Mouse (Mus musculus): ENCODE data around the gene Lrrc73. TPM values are rescaled to one million over a fixed set of nuclear protein-coding genes. Genes with fewer than 3 reads are reported as not detected.
A peak's percentile ranks its signal among the peaks of the same experiment; 100 is the strongest.

Gene Lrrc73
- polyA plus RNA-seq, 1 experiment from 2014 or later, result 0.53 TPM

- Histone ChIP-seq H3K36me3 (ENCODE audit: control insufficient read depth, insufficient read depth, low read length) (peaks cover 72% of the 10 kb centered on the region), H3K9ac (ENCODE audit: low read length) (peak overlapping the region; percentile 98), H3K4me1 (ENCODE audit: control insufficient read depth in 2 of 2, insufficient read depth in 2 of 2, low read length in 2 of 2) (peaks cover 14 to 22% of the 10 kb centered on the region in 2 experiments), H3K9me3 (ENCODE audit: control insufficient read depth, low read length) (no peaks in the 10 kb centered on the region), H3K4me3 (ENCODE audit: control insufficient read depth in 1 of 2, insufficient read depth in 1 of 2, low read depth in 1 of 2, low read length in 2 of 2) (peak overlapping the region; percentile 81 to 90), H3K4me2 (ENCODE audit: low read length) (peak overlapping the region; percentile 77), H3K27ac (replicated peaks in 1 of 2; ENCODE audit: control insufficient read depth in 1 of 2, insufficient read depth in 1 of 2, low read depth in 2 of 2, low read length in 2 of 2) (peak overlapping the region; percentile 37 to 68), H3K27me3 (ENCODE audit: control insufficient read depth, insufficient read depth, low read length) (no peaks in the 10 kb centered on the region)
- under 1% methylated on average over 37 of the region's 37 CpGs for WGBS
- peak; percentile 20 for ATAC-seq (ENCODE audit: insufficient number of reproducible peaks, insufficient read depth, low FRiP score, low read depth)
Observed at GRCm38 (mm10) chr17:46248189-46248522, 5.2 kb upstream of the Lrrc73 start.

GRCm38 (mm10) chr17:46251174-46251573 is 2.2 kb upstream of the Lrrc73 start:
- Histone ChIP-seq H3K4me1 (ENCODE audit: control insufficient read depth in 2 of 2, insufficient read depth in 2 of 2, low read length in 2 of 2) (peaks cover 19 to 33% of the 10 kb centered on the region in 2 experiments), H3K4me3 (ENCODE audit: control insufficient read depth in 1 of 2, insufficient read depth in 1 of 2, low read depth in 1 of 2, low read length in 2 of 2) (no peak overlapping the region), H3K36me3 (ENCODE audit: control insufficient read depth, insufficient read depth, low read length) (peaks cover 42% of the 10 kb centered on the region), H3K4me2 (ENCODE audit: low read length) (no peak overlapping the region), H3K9me3 (ENCODE audit: control insufficient read depth, low read length) (no peaks in the 10 kb centered on the region), H3K27me3 (ENCODE audit: control insufficient read depth, insufficient read depth, low read length) (peaks cover 16% of the 10 kb centered on the region), H3K27ac (replicated peaks in 1 of 2; ENCODE audit: control insufficient read depth in 1 of 2, insufficient read depth in 1 of 2, low read depth in 2 of 2, low read length in 2 of 2) (no peak overlapping the region), H3K9ac (ENCODE audit: low read length) (no peak overlapping the region)
- 77% methylated on average over 7 of the region's 7 CpGs for WGBS
- no peak for ATAC-seq (ENCODE audit: insufficient number of reproducible peaks, insufficient read depth, low FRiP score, low read depth)

GRCm38 (mm10) chr17:46252571-46253451 is 520 bp upstream of the Lrrc73 start:
- no peak overlapping the region for H3K27ac ChIP-seq (replicated peaks in 1 of 2; ENCODE audit: control insufficient read depth in 1 of 2, insufficient read depth in 1 of 2, low read depth in 2 of 2, low read length in 2 of 2)
- peaks cover 16% of the 10 kb centered on the region for H3K27me3 ChIP-seq (ENCODE audit: control insufficient read depth, insufficient read depth, low read length)
- ATAC-seq (ENCODE audit: insufficient number of reproducible peaks, insufficient read depth, low FRiP score, low read depth), result no peak
- peaks cover 13 to 24% of the 10 kb centered on the region in 2 experiments for H3K4me1 ChIP-seq (ENCODE audit: control insufficient read depth in 2 of 2, insufficient read depth in 2 of 2, low read length in 2 of 2)
- no peak overlapping the region for H3K4me3 ChIP-seq (ENCODE audit: control insufficient read depth in 1 of 2, insufficient read depth in 1 of 2, low read depth in 1 of 2, low read length in 2 of 2)
- 55% methylated on average over 14 of the region's 14 CpGs for WGBS
- H3K36me3 ChIP-seq (ENCODE audit: control insufficient read depth, insufficient read depth, low read length), result peaks cover 43% of the 10 kb centered on the region
- H3K9me3 ChIP-seq (ENCODE audit: control insufficient read depth, low read length), result no peaks in the 10 kb centered on the region
- peak overlapping the region; percentile 65 for H3K9ac ChIP-seq (ENCODE audit: low read length)
- peak overlapping the region; percentile 100 for H3K4me2 ChIP-seq (ENCODE audit: low read length)

- ATAC-seq (ENCODE audit: insufficient number of reproducible peaks, insufficient read depth, low FRiP score, low read depth), result 0 out of 2 replicates have a peak, but pooled peaks have one; percentile 15
- peak overlapping the region; percentile 100 for H3K4me2 ChIP-seq (ENCODE audit: low read length)
- H3K9me3 ChIP-seq (ENCODE audit: control insufficient read depth, low read length), result no peaks in the 10 kb centered on the region
Observed at GRCm38 (mm10) chr17:46254106-46254505, 775 bp downstream of the Lrrc73 start.

GRCm38 (mm10) chr17:46255147-46255546 is 1.8 kb downstream of the Lrrc73 start:
- Histone ChIP-seq H3K4me3 (ENCODE audit: control insufficient read depth in 1 of 2, insufficient read depth in 1 of 2, low read depth in 1 of 2, low read length in 2 of 2) (no peak overlapping the region), H3K27me3 (ENCODE audit: control insufficient read depth, insufficient read depth, low read length) (peaks cover 16% of the 10 kb centered on the region), H3K4me1 (ENCODE audit: control insufficient read depth in 2 of 2, insufficient read depth in 2 of 2, low read length in 2 of 2) (peaks cover 5 to 15% of the 10 kb centered on the region in 2 experiments; a peak in 3 of 4 replicates), H3K9ac (ENCODE audit: low read length) (no peak overlapping the region), H3K4me2 (ENCODE audit: low read length) (0 out of 2 replicates have a peak overlapping the region, but pooled peaks have one; percentile 1), H3K9me3 (ENCODE audit: control insufficient read depth, low read length) (no peaks in the 10 kb centered on the region), H3K36me3 (ENCODE audit: control insufficient read depth, insufficient read depth, low read length) (peaks cover 53% of the 10 kb centered on the region), H3K27ac (replicated peaks in 1 of 2; ENCODE audit: control insufficient read depth in 1 of 2, insufficient read depth in 1 of 2, low read depth in 2 of 2, low read length in 2 of 2) (no peak overlapping the region)
- ATAC-seq (ENCODE audit: insufficient number of reproducible peaks, insufficient read depth, low FRiP score, low read depth), result no peak
- 32% methylated on average over 6 of the region's 6 CpGs for WGBS

More at GRCm38 (mm10) chr17:46254106-46254505, 775 bp downstream of the Lrrc73 start:
- H3K4me1 ChIP-seq (ENCODE audit: control insufficient read depth in 2 of 2, insufficient read depth in 2 of 2, low read length in 2 of 2), result peaks cover 8 to 21% of the 10 kb centered on the region in 2 experiments
- H3K27me3 ChIP-seq (ENCODE audit: control insufficient read depth, insufficient read depth, low read length), result peaks cover 16% of the 10 kb centered on the region
- peaks cover 53% of the 10 kb centered on the region for H3K36me3 ChIP-seq (ENCODE audit: control insufficient read depth, insufficient read depth, low read length)
- peak overlapping the region; percentile 47 to 71 for H3K4me3 ChIP-seq (ENCODE audit: control insufficient read depth in 1 of 2, insufficient read depth in 1 of 2, low read depth in 1 of 2, low read length in 2 of 2)
- H3K9ac ChIP-seq (ENCODE audit: low read length), result peak overlapping the region; percentile 69
- no peak overlapping the region for H3K27ac ChIP-seq (replicated peaks in 1 of 2; ENCODE audit: control insufficient read depth in 1 of 2, insufficient read depth in 1 of 2, low read depth in 2 of 2, low read length in 2 of 2)
- WGBS, result under 1% methylated on average over 54 of the region's 54 CpGs

- Histone ChIP-seq H3K36me3 (ENCODE audit: control insufficient read depth, insufficient read depth, low read length) (peaks cover 62% of the 10 kb centered on the region), H3K4me3 (ENCODE audit: control insufficient read depth in 1 of 2, insufficient read depth in 1 of 2, low read depth in 1 of 2, low read length in 2 of 2) (no peak overlapping the region), H3K27ac (replicated peaks in 1 of 2; ENCODE audit: control insufficient read depth in 1 of 2, insufficient read depth in 1 of 2, low read depth in 2 of 2, low read length in 2 of 2) (peak overlapping the region; percentile 43 to 47; a peak in 1 of 4 replicates), H3K9me3 (ENCODE audit: control insufficient read depth, low read length) (no peaks in the 10 kb centered on the region), H3K9ac (ENCODE audit: low read length) (no peak overlapping the region), H3K4me2 (ENCODE audit: low read length) (no peak overlapping the region), H3K4me1 (ENCODE audit: control insufficient read depth in 2 of 2, insufficient read depth in 2 of 2, low read length in 2 of 2) (peaks cover 2 to 10% of the 10 kb centered on the region in 2 experiments; a peak in 3 of 4 replicates), H3K27me3 (ENCODE audit: control insufficient read depth, insufficient read depth, low read length) (peaks cover 16% of the 10 kb centered on the region)
- WGBS, result 70% methylated on average over 28 of the region's 30 CpGs
- ATAC-seq (ENCODE audit: insufficient number of reproducible peaks, insufficient read depth, low FRiP score, low read depth), result peak; percentile 11; the same call in 1 of the 2 replicates
Observed at GRCm38 (mm10) chr17:46258279-46259053, 5.1 kb downstream of the Lrrc73 start.

- 0 out of 4 replicates have a peak overlapping the region, but pooled peaks of 1 of the 2 experiments have one; percentile 6 for H3K27ac ChIP-seq (replicated peaks in 1 of 2; ENCODE audit: control insufficient read depth in 1 of 2, insufficient read depth in 1 of 2, low read depth in 2 of 2, low read length in 2 of 2)
- H3K4me2 ChIP-seq (ENCODE audit: low read length), result no peak overlapping the region
- H3K9ac ChIP-seq (ENCODE audit: low read length), result no peak overlapping the region
- no peak for ATAC-seq (ENCODE audit: insufficient number of reproducible peaks, insufficient read depth, low FRiP score, low read depth)
- WGBS, result 85% methylated on average over 17 of the region's 17 CpGs
- no peaks in the 10 kb centered on the region for H3K9me3 ChIP-seq (ENCODE audit: control insufficient read depth, low read length)
- H3K4me1 ChIP-seq (ENCODE audit: control insufficient read depth in 2 of 2, insufficient read depth in 2 of 2, low read length in 2 of 2), result peaks cover 0 to 2% of the 10 kb centered on the region in 2 experiments; a peak in 2 of 4 replicates
- no peak overlapping the region for H3K4me3 ChIP-seq (ENCODE audit: control insufficient read depth in 1 of 2, insufficient read depth in 1 of 2, low read depth in 1 of 2, low read length in 2 of 2)
- peaks cover 9% of the 10 kb centered on the region for H3K27me3 ChIP-seq (ENCODE audit: control insufficient read depth, insufficient read depth, low read length)
- H3K36me3 ChIP-seq (ENCODE audit: control insufficient read depth, insufficient read depth, low read length), result peaks cover 74% of the 10 kb centered on the region
Observed at GRCm38 (mm10) chr17:46259675-46260074, 6.3 kb downstream of the Lrrc73 start.

All from heart, embryonic 14.5 days (tissue).